Mouse (Mus musculus): ENCODE measurements around the gene Pla2r1.

- TF ChIP-seq CTCF (IDR thresholded peaks at IDR 0.05; ENCODE audit: low read depth, low read length) (no peak), POLR2A (IDR thresholded peaks at IDR 0.05; ENCODE audit: insufficient read depth, low read length) (no peak)
These were observed 177.4 kb downstream of the Pla2r1 start for GRCm38 (mm10) chr2:60375608-60376107.
